Mouse (Mus musculus) thymus, adult 2 months (tissue): ENCODE measurements around the gene Senp6. TPM values are rescaled to one million over a fixed set of nuclear protein-coding genes. Genes with fewer than 3 reads are reported as not detected.
"Not testable (repeated sequence)": the region's sequence is repeated elsewhere in the genome, so short reads cannot be mapped to it uniquely, and the experiment has no call there.

Experiments used
- DNase-seq: peaks from one replicate; pipeline ENCODE4 v3.0.0; 2021
- H3K27ac ChIP-seq: fragments of 200-500 bp; 2 replicates; pipeline ENCODE4 v1.5.1; 2012; ENCODE audit warnings: low read length, control low read depth; ENCODE audit not compliant: control insufficient read depth, insufficient read depth
- H3K27me3 ChIP-seq: fragments of 200-500 bp; 2 replicates; pipeline ENCODE4 v1.6.1; 2012; ENCODE audit warnings: mild to moderate bottlenecking, low read length, moderate library complexity, mixed read lengths; ENCODE audit not compliant: control insufficient read depth, insufficient read depth
- H3K36me3 ChIP-seq: fragments of 200-500 bp; 2 replicates; pipeline ENCODE4 v1.6.1; 2012; ENCODE audit warnings: mild to moderate bottlenecking, low read length, moderate library complexity; ENCODE audit not compliant: control insufficient read depth, insufficient read depth
- H3K4me1 ChIP-seq: fragments of 200-500 bp; replicated peaks from 2 replicates; pipeline ENCODE4 v1.6.1; 2012; ENCODE audit warnings: low read length; ENCODE audit not compliant: control insufficient read depth, insufficient read depth
- H3K4me3 ChIP-seq: fragments of 200-500 bp; 2 replicates; pipeline ENCODE4 v1.5.1; 2012; ENCODE audit warnings: mild to moderate bottlenecking, low read length, control low read depth, moderate library complexity; ENCODE audit not compliant: control insufficient read depth, insufficient read depth
- CTCF ChIP-seq: fragments of 200-500 bp; IDR thresholded peaks from 2 replicates; pipeline ENCODE4 v1.5.1; 2012; ENCODE audit warnings: mild to moderate bottlenecking, control low read depth, low read length, moderate library complexity, borderline replicate concordance; ENCODE audit not compliant: control insufficient read depth, poor library complexity, insufficient read depth; ENCODE audit errors: extremely low read depth
- POLR2A ChIP-seq: fragments of 200-500 bp; IDR thresholded peaks from 2 replicates; pipeline ENCODE4 v1.6.1; 2012; ENCODE audit warnings: mild to moderate bottlenecking, low read length, control low read depth, moderate library complexity; ENCODE audit not compliant: control insufficient read depth, poor library complexity, insufficient read depth; ENCODE audit errors: extremely low read depth
- WGBS: fragments of 180-500 bp; shearing (Covaris S2); methylation state at CpG from one replicate; pipeline ENCODE4 v1.1.7; 2018; 5-methylcytosine and 5-hydroxymethylcytosine counted together
- polyA plus RNA-seq: library from polyadenylated mRNA; depleted of rRNA; stranded (reverse); fragments of >200 nt; gene quantifications from 2 replicates; pipeline ENCODE4 v1.2.3, GENCODE M21; 2012

Gene Senp6
- polyA plus RNA-seq, 1 experiment: 29.7 TPM

GRCm38 (mm10) chr9:80080941-80081340 lies 14.2 kb downstream of the Senp6 start:
- Histone ChIP-seq H3K36me3 (no peaks in the 10 kb centered on the region), H3K4me1 (peaks cover 18% of the 10 kb centered on the region), H3K27ac (no peak overlapping the region), H3K4me3 (no peak overlapping the region), H3K27me3 (no peaks in the 10 kb centered on the region)
- DNase-seq: peak; percentile 50
- 56% methylated on average over 1 of the region's 1 CpGs for WGBS
- no peak for TF ChIP-seq CTCF
- no peak for TF ChIP-seq POLR2A

- 94% methylated on average over 10 of the region's 10 CpGs for WGBS
- no peaks in the 10 kb centered on the region for H3K27me3 ChIP-seq
- H3K27ac ChIP-seq: no peak overlapping the region
Measured at GRCm38 (mm10) chr9:80084429-80085092, 17.9 kb downstream of the Senp6 start.

GRCm38 (mm10) chr9:80085665-80086064 lies 19.0 kb downstream of the Senp6 start:
- DNase-seq: no peak
- peaks cover 11% of the 10 kb centered on the region for H3K4me1 ChIP-seq
- H3K27ac ChIP-seq: no peak overlapping the region
- no peak for TF ChIP-seq POLR2A
- TF ChIP-seq CTCF: no peak
- H3K27me3 ChIP-seq: no peaks in the 10 kb centered on the region
- H3K36me3 ChIP-seq: no peaks in the 10 kb centered on the region
- no peak overlapping the region for H3K4me3 ChIP-seq
- WGBS: 83% methylated on average over 2 of the region's 2 CpGs

More at GRCm38 (mm10) chr9:80084429-80085092, 17.9 kb downstream of the Senp6 start:
- no peak for DNase-seq
- peaks cover 15% of the 10 kb centered on the region for H3K4me1 ChIP-seq
- no peak for TF ChIP-seq POLR2A
- no peak for TF ChIP-seq CTCF
- no peak overlapping the region for H3K4me3 ChIP-seq
- H3K36me3 ChIP-seq: no peaks in the 10 kb centered on the region

GRCm38 (mm10) chr9:80086272-80086966 lies 19.7 kb downstream of the Senp6 start:
- not testable (repeated sequence) for H3K4me3 ChIP-seq, H3K27ac ChIP-seq, DNase-seq, H3K36me3 ChIP-seq, H3K27me3 ChIP-seq
- WGBS: 75% methylated on average over 6 of the region's 6 CpGs
- H3K4me1 ChIP-seq: peaks cover 11% of the 10 kb centered on the region

- Histone ChIP-seq H3K4me1 (no peaks in the 10 kb centered on the region), H3K27me3 (no peaks in the 10 kb centered on the region), H3K4me3 (no peak overlapping the region), H3K27ac (no peak overlapping the region), H3K36me3 (0 out of 2 replicates have a peak, but pooled peaks cover 2% of the 10 kb centered on the region)
- no peak for DNase-seq
- 89% methylated on average over 3 of the region's 3 CpGs for WGBS
- TF ChIP-seq POLR2A: no peak
- TF ChIP-seq CTCF: no peak
Measured at GRCm38 (mm10) chr9:80089409-80089808, 22.7 kb downstream of the Senp6 start.

- no peak overlapping the region for H3K27ac ChIP-seq
- TF ChIP-seq CTCF (no peak), POLR2A (no peak)
- H3K36me3 ChIP-seq: 0 out of 2 replicates have a peak, but pooled peaks cover 8% of the 10 kb centered on the region
- H3K27me3 ChIP-seq: no peaks in the 10 kb centered on the region
- H3K4me1 ChIP-seq: no peaks in the 10 kb centered on the region
- 91% methylated on average over 3 of the region's 3 CpGs for WGBS
- H3K4me3 ChIP-seq: no peak overlapping the region
- DNase-seq: no peak
Measured at GRCm38 (mm10) chr9:80096325-80096724, 29.6 kb downstream of the Senp6 start.

GRCm38 (mm10) chr9:80145992-80146587 lies 79.4 kb downstream of the Senp6 start:
- H3K27me3 ChIP-seq: no peaks in the 10 kb centered on the region
- H3K27ac ChIP-seq: no peak overlapping the region
- H3K36me3 ChIP-seq: peaks cover 40% of the 10 kb centered on the region
- DNase-seq: no peak
- no peaks in the 10 kb centered on the region for H3K4me1 ChIP-seq
- no peak overlapping the region for H3K4me3 ChIP-seq
- WGBS: 96% methylated on average over 10 of the region's 10 CpGs
- TF ChIP-seq CTCF (no peak), POLR2A (no peak)
